Mouse (Mus musculus): ENCODE measurements around the gene Rnf138rt1. TPM values are rescaled to one million over a fixed set of nuclear protein-coding genes. Genes with fewer than 3 reads are reported as not detected.

Rnf138rt1 gene
- polyA plus RNA-seq, 1 experiment from 2014 or later = 0.12 TPM

Other genes starting within 250 kb of the Rnf138rt1 start
- 0.09 and 0.15 TPM in 2 replicates for gene Grpr, start 211.7 kb downstream of the Rnf138rt1 start, polyA plus RNA-seq (2016; fragmentation: Nextera tagmentation; extraction: Ambion mirVana)
- 30.7 and 32.0 TPM in 2 replicates for gene Ap1s2, start 147.7 kb upstream of the Rnf138rt1 start, polyA plus RNA-seq (2016; fragmentation: Nextera tagmentation; extraction: Ambion mirVana)
- 62.6 and 64.4 TPM in 2 replicates for gene Zrsr2, start 197.3 kb upstream of the Rnf138rt1 start, polyA plus RNA-seq (2016; fragmentation: Nextera tagmentation; extraction: Ambion mirVana)

Data from midbrain, embryonic 10.5 days (tissue).